Mouse (Mus musculus): ENCODE measurements around the gene Ngb. TPM values are rescaled to one million over a fixed set of nuclear protein-coding genes. Genes with fewer than 3 reads are reported as not detected.

Gene Ngb
- polyA plus RNA-seq (2014; fragmentation: Nextera tagmentation; extraction: Ambion mirVana): 7.6 and 10.4 TPM in 2 replicates

- Histone ChIP-seq H3K27ac (ENCODE audit: low read depth) (no peak within 1 kb of the TSS), H3K4me1 (ENCODE audit: insufficient read depth) (no peaks in the 10 kb centered on the region), H3K9me3 (ENCODE audit: low read depth, low read length) (no peaks in the 10 kb centered on the region), H3K36me3 (ENCODE audit: insufficient read depth) (no peaks in the 10 kb centered on the region), H3K27me3 (ENCODE audit: insufficient read depth, low read length) (peaks cover 18% of the 10 kb centered on the region), H3K4me2 (peak within 1 kb of the TSS; percentile 54), H3K4me3 (ENCODE audit: low read depth, low read length) (peak within 1 kb of the TSS; percentile 29), H3K9ac (no peak within 1 kb of the TSS)
- ATAC-seq (ENCODE audit: insufficient read depth): peak; percentile 70
- no peak for TF ChIP-seq CTCF (IDR thresholded peaks at IDR 0.05; ENCODE audit: low read depth)
- DNase-seq: peak; percentile 24
- 4% methylated on average over 32 of the region's 32 CpGs for WGBS
These were observed at the start of gene Ngb for GRCm38 (mm10) chr12:87102165-87102631. Gene Ngb, minus strand, starts transcription at chr12:87102539.

GRCm38 (mm10) chr12:87149471-87149870, 47.1 kb upstream of the Ngb start:
- WGBS: 98% methylated on average over 5 of the region's 5 CpGs

GRCm38 (mm10) chr12:87148136-87148535, 45.8 kb upstream of the Ngb start:
- peak overlapping the region; percentile 70 for H3K9ac ChIP-seq
- H3K27me3 ChIP-seq (ENCODE audit: insufficient read depth, low read length): no peaks in the 10 kb centered on the region
- TF ChIP-seq CTCF (IDR thresholded peaks at IDR 0.05; ENCODE audit: low read depth): no peak
- peaks cover 8% of the 10 kb centered on the region for H3K9me3 ChIP-seq (ENCODE audit: low read depth, low read length)
- H3K4me2 ChIP-seq: peak overlapping the region; percentile 77
- ATAC-seq (ENCODE audit: insufficient read depth): no peak
- no peak for DNase-seq
- no peaks in the 10 kb centered on the region for H3K4me1 ChIP-seq (ENCODE audit: insufficient read depth)
- peak overlapping the region; percentile 85 for H3K4me3 ChIP-seq (ENCODE audit: low read depth, low read length)
- peak overlapping the region; percentile 96 for H3K27ac ChIP-seq (ENCODE audit: low read depth)
- WGBS: 22% methylated on average over 15 of the region's 15 CpGs
- 0 out of 2 replicates have a peak, but pooled peaks cover 5% of the 10 kb centered on the region for H3K36me3 ChIP-seq (ENCODE audit: insufficient read depth)

More at GRCm38 (mm10) chr12:87149471-87149870, 47.1 kb upstream of the Ngb start:
- H3K4me3 ChIP-seq (ENCODE audit: low read depth, low read length): no peak overlapping the region
- no peak overlapping the region for H3K9ac ChIP-seq
- H3K4me1 ChIP-seq (ENCODE audit: insufficient read depth): no peaks in the 10 kb centered on the region
- no peak overlapping the region for H3K4me2 ChIP-seq
- TF ChIP-seq CTCF (IDR thresholded peaks at IDR 0.05; ENCODE audit: low read depth): no peak
- no peak for ATAC-seq (ENCODE audit: insufficient read depth)
- peaks cover 8% of the 10 kb centered on the region for H3K9me3 ChIP-seq (ENCODE audit: low read depth, low read length)
- no peak overlapping the region for H3K27ac ChIP-seq (ENCODE audit: low read depth)
- DNase-seq: no peak
- 0 out of 2 replicates have a peak, but pooled peaks cover 5% of the 10 kb centered on the region for H3K36me3 ChIP-seq (ENCODE audit: insufficient read depth)
- no peaks in the 10 kb centered on the region for H3K27me3 ChIP-seq (ENCODE audit: insufficient read depth, low read length)

GRCm38 (mm10) chr12:87147395-87148089, 45.2 kb upstream of the Ngb start, which contains the start of gene Pomt2:
Gene Pomt2, minus strand, starts transcription at chr12:87147968.
- Histone ChIP-seq H3K27me3 (ENCODE audit: insufficient read depth, low read length) (no peaks in the 10 kb centered on the region), H3K4me3 (ENCODE audit: low read depth, low read length) (peak within 1 kb of the TSS; percentile 85), H3K27ac (ENCODE audit: low read depth) (peak within 1 kb of the TSS; percentile 96), H3K4me1 (ENCODE audit: insufficient read depth) (no peaks in the 10 kb centered on the region), H3K36me3 (ENCODE audit: insufficient read depth) (0 out of 2 replicates have a peak, but pooled peaks cover 5% of the 10 kb centered on the region), H3K9me3 (ENCODE audit: low read depth, low read length) (peaks cover 8% of the 10 kb centered on the region), H3K9ac (peak within 1 kb of the TSS; percentile 70), H3K4me2 (peak within 1 kb of the TSS; percentile 77)
- ATAC-seq (ENCODE audit: insufficient read depth) (peak; percentile 99), DNase-seq (peak; percentile 96)
- no peak for TF ChIP-seq CTCF (IDR thresholded peaks at IDR 0.05; ENCODE audit: low read depth)
- under 1% methylated on average over 60 of the region's 61 CpGs for WGBS

GRCm38 (mm10) chr12:87146966-87147365, 44.6 kb upstream of the Ngb start, which contains the start of gene Gstz1:
Gene Gstz1, plus strand, starts transcription at chr12:87147165.
- no peak for TF ChIP-seq CTCF (IDR thresholded peaks at IDR 0.05; ENCODE audit: low read depth)
- 0% methylated on average over 27 of the region's 27 CpGs for WGBS
- H3K4me1 ChIP-seq (ENCODE audit: insufficient read depth): no peaks in the 10 kb centered on the region
- H3K27me3 ChIP-seq (ENCODE audit: insufficient read depth, low read length): no peaks in the 10 kb centered on the region
- H3K4me3 ChIP-seq (ENCODE audit: low read depth, low read length): peak within 1 kb of the TSS; percentile 85
- peak within 1 kb of the TSS; percentile 96 for H3K27ac ChIP-seq (ENCODE audit: low read depth)
- ATAC-seq (ENCODE audit: insufficient read depth) (peak; percentile 86), DNase-seq (peak; percentile 92)
- 0 out of 2 replicates have a peak, but pooled peaks cover 5% of the 10 kb centered on the region for H3K36me3 ChIP-seq (ENCODE audit: insufficient read depth)
- H3K9me3 ChIP-seq (ENCODE audit: low read depth, low read length): peaks cover 8% of the 10 kb centered on the region
- peak within 1 kb of the TSS; percentile 77 for H3K4me2 ChIP-seq
- peak within 1 kb of the TSS; percentile 70 for H3K9ac ChIP-seq

GRCm38 (mm10) chr12:87142156-87142555, 39.8 kb upstream of the Ngb start:
- no peaks in the 10 kb centered on the region for H3K4me1 ChIP-seq (ENCODE audit: insufficient read depth)
- no peak for TF ChIP-seq CTCF (IDR thresholded peaks at IDR 0.05; ENCODE audit: low read depth)
- H3K9me3 ChIP-seq (ENCODE audit: low read depth, low read length): no peaks in the 10 kb centered on the region
- H3K36me3 ChIP-seq (ENCODE audit: insufficient read depth): peaks cover 8% of the 10 kb centered on the region; the same call in 1 of the 2 replicates
- WGBS: 79% methylated on average over 2 of the region's 2 CpGs
- no peak overlapping the region for H3K9ac ChIP-seq
- no peak overlapping the region for H3K27ac ChIP-seq (ENCODE audit: low read depth)
- ATAC-seq (ENCODE audit: insufficient read depth) (no peak), DNase-seq (no peak)
- H3K4me3 ChIP-seq (ENCODE audit: low read depth, low read length): no peak overlapping the region
- H3K27me3 ChIP-seq (ENCODE audit: insufficient read depth, low read length): no peaks in the 10 kb centered on the region
- no peak overlapping the region for H3K4me2 ChIP-seq

GRCm38 (mm10) chr12:87138768-87139167, 36.4 kb upstream of the Ngb start:
- H3K4me3 ChIP-seq (ENCODE audit: low read depth, low read length): no peak overlapping the region
- H3K4me1 ChIP-seq (ENCODE audit: insufficient read depth): no peaks in the 10 kb centered on the region
- no peak overlapping the region for H3K4me2 ChIP-seq
- peaks cover 17% of the 10 kb centered on the region; the same call in 1 of the 2 replicates for H3K36me3 ChIP-seq (ENCODE audit: insufficient read depth)
- ATAC-seq (ENCODE audit: insufficient read depth) (no peak), DNase-seq (no peak)
- no peak for TF ChIP-seq CTCF (IDR thresholded peaks at IDR 0.05; ENCODE audit: low read depth)
- no peaks in the 10 kb centered on the region for H3K27me3 ChIP-seq (ENCODE audit: insufficient read depth, low read length)
- no peak overlapping the region for H3K9ac ChIP-seq
- H3K9me3 ChIP-seq (ENCODE audit: low read depth, low read length): no peaks in the 10 kb centered on the region
- no peak overlapping the region for H3K27ac ChIP-seq (ENCODE audit: low read depth)
- WGBS: 70% methylated on average over 2 of the region's 2 CpGs
